Comparison of ENCODE assay signal across 10 mouse cellular contexts in the genomic region with DNA sequence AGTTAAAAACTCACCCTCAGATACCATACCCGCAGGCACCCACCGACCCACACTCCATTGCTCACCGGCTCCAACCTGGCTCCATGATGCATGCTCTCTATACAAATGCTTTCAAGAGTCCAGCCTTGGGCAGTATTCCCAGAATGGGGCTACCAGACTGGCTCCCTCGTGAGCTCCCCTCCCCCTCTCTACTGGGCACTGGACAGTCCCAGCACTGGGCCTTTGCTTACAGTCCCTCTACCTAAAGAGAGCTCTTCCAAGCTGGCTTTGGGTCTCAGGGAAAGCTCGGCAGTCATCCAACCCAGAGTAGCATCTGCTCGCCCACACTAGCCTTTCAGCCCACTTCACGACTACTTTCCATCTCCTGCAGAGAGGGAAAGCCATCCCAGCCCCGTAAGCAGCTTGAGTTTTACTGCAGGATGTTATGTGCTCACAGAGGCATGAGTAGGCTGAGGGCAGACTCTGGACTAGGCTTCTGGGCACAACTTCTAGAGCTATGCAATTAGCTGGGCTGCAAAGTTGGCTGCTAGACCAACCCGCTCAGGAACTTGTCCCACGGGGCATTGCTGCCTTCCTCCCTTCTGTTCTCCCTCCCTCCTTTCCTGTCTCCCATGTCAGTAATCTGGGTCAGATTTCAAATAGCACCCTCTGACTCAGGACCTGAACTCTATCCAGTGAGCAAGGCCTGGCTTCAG. TPM values are rescaled to one million over a fixed set of nuclear protein-coding genes. Genes with fewer than 3 reads are reported as not detected.
DNase-seq lines count a peak whose midpoint lies in the region; ATAC-seq lines count a peak whose summit lies in the region.
"Had no signal": no experiment of that assay in that cellular context is flagged by ENCODE, and none has a peak within 500 bp of the region (broad histone marks: within the 10 kb centered on the region; RNA-seq: fewer than 3 reads in every experiment).

No protein-coding gene starts in this region.

- no peak overlapping the region for H3K9ac ChIP-seq in heart, embryonic 16.5 days (ENCODE audit: low read length)
- H3K9ac ChIP-seq in heart, embryonic 12.5 days = no peak overlapping the region
- H3K9ac ChIP-seq in limb, embryonic 13.5 days = no peak overlapping the region
- H3K9ac ChIP-seq in neural tube, embryonic 15.5 days (replicated peaks) = no peak overlapping the region
- no peak overlapping the region for H3K9ac ChIP-seq in midbrain, embryonic 14.5 days (replicated peaks; ENCODE audit: low read length)
- H3K9ac ChIP-seq: embryonic facial prominence, embryonic 13.5 days had no signal

- peaks cover 45% of the 10 kb centered on the region for H3K4me1 ChIP-seq in heart, embryonic 16.5 days (ENCODE audit: control insufficient read depth, insufficient read depth, low read length)
- peaks cover 97% of the 10 kb centered on the region for H3K4me1 ChIP-seq in heart, embryonic 12.5 days (replicated peaks)
- H3K4me1 ChIP-seq in limb, embryonic 13.5 days = peaks cover 54% of the 10 kb centered on the region
- no peaks in the 10 kb centered on the region; the same call in 1 of the 2 replicates for H3K4me1 ChIP-seq in neural tube, embryonic 15.5 days
- H3K4me1 ChIP-seq in midbrain, embryonic 14.5 days (ENCODE audit: control insufficient read depth, insufficient read depth, low read length) = peaks cover 5% of the 10 kb centered on the region; the same call in 1 of the 2 replicates

- ATAC-seq in heart, embryonic 16.5 days (replicated peaks; ENCODE audit: extremely low read depth, insufficient read depth, low FRiP score) = 0 out of 2 replicates have a peak, but pooled peaks have one; percentile 23
- no peak for ATAC-seq in heart, embryonic 12.5 days (ENCODE audit: insufficient number of reproducible peaks, low FRiP score)
- no peak for ATAC-seq in limb, embryonic 13.5 days (ENCODE audit: low FRiP score, low read depth)
- ATAC-seq in neural tube, embryonic 15.5 days (ENCODE audit: low FRiP score) = no peak
- no peak for ATAC-seq in midbrain, embryonic 14.5 days (ENCODE audit: low FRiP score, low TSS enrichment)

- H3K36me3 ChIP-seq in heart, embryonic 16.5 days (ENCODE audit: control insufficient read depth, insufficient read depth) = no peaks in the 10 kb centered on the region
- no peaks in the 10 kb centered on the region for H3K36me3 ChIP-seq in heart, embryonic 12.5 days
- no peaks in the 10 kb centered on the region for H3K36me3 ChIP-seq in limb, embryonic 13.5 days
- H3K36me3 ChIP-seq in neural tube, embryonic 15.5 days = no peaks in the 10 kb centered on the region
- no peaks in the 10 kb centered on the region for H3K36me3 ChIP-seq in midbrain, embryonic 14.5 days (ENCODE audit: control insufficient read depth, insufficient read depth, low read length)
- H3K36me3 ChIP-seq: embryonic facial prominence, embryonic 13.5 days had no signal

- no peak overlapping the region for H3K4me2 ChIP-seq in heart, embryonic 16.5 days (ENCODE audit: low read depth, low read length)
- H3K4me2 ChIP-seq in heart, embryonic 12.5 days = no peak overlapping the region
- no peak overlapping the region for H3K4me2 ChIP-seq in limb, embryonic 13.5 days (replicated peaks)
- no peak overlapping the region for H3K4me2 ChIP-seq in neural tube, embryonic 15.5 days
- H3K4me2 ChIP-seq in midbrain, embryonic 14.5 days (ENCODE audit: low read length) = no peak overlapping the region
- H3K4me2 ChIP-seq: embryonic facial prominence, embryonic 13.5 days had no signal

- no peaks in the 10 kb centered on the region for H3K27me3 ChIP-seq in heart, embryonic 16.5 days (ENCODE audit: control insufficient read depth, insufficient read depth, low read length)
- no peaks in the 10 kb centered on the region for H3K27me3 ChIP-seq in heart, embryonic 12.5 days (replicated peaks)
- H3K27me3 ChIP-seq in limb, embryonic 13.5 days = no peaks in the 10 kb centered on the region
- no peaks in the 10 kb centered on the region for H3K27me3 ChIP-seq in neural tube, embryonic 15.5 days (replicated peaks)
- H3K27me3 ChIP-seq in midbrain, embryonic 14.5 days (ENCODE audit: control insufficient read depth, insufficient read depth, low read length) = no peaks in the 10 kb centered on the region
- H3K27me3 ChIP-seq: embryonic facial prominence, embryonic 13.5 days had no signal

- peak; percentile 89 for DNase-seq in 3T3-L1 (ENCODE audit: low read depth, low spot score)
- DNase-seq in fibroblast of lung, adult 2 months (ENCODE audit: low read depth) = peak; percentile 76
- DNase-seq in MN1 (ENCODE audit: low spot score) = no peak
- DNase-seq in midbrain, embryonic 14.5 days = no peak
- DNase-seq: thymus, postnatal 14 days had no signal

- 75% methylated on average over 10 of the region's 10 CpGs for WGBS in heart, embryonic 16.5 days
- WGBS in heart, embryonic 12.5 days = 77% methylated on average over 10 of the region's 10 CpGs
- 55% methylated on average over 10 of the region's 10 CpGs for WGBS in limb, embryonic 13.5 days
- WGBS in neural tube, embryonic 15.5 days = 66% methylated on average over 10 of the region's 10 CpGs
- WGBS in midbrain, embryonic 14.5 days = 83% methylated on average over 10 of the region's 10 CpGs

- H3K27ac ChIP-seq in heart, embryonic 16.5 days (ENCODE audit: low read length) = peak overlapping the region; percentile 6; the same call in 1 of the 2 replicates
- H3K27ac ChIP-seq in heart, embryonic 12.5 days (ENCODE audit: poor library complexity, severe bottlenecking) = no peak overlapping the region
- H3K27ac ChIP-seq in limb, embryonic 13.5 days = peak overlapping the region; percentile 48; the same call in 1 of the 2 replicates
- no peak overlapping the region for H3K27ac ChIP-seq in neural tube, embryonic 15.5 days (replicated peaks)
- no peak overlapping the region for H3K27ac ChIP-seq in midbrain, embryonic 14.5 days (replicated peaks; ENCODE audit: low read depth, low read length)
- H3K27ac ChIP-seq: embryonic facial prominence, embryonic 13.5 days had no signal

- H3K4me3 ChIP-seq in heart, embryonic 16.5 days (ENCODE audit: low read length) = no peak overlapping the region
- no peak overlapping the region for H3K4me3 ChIP-seq in heart, embryonic 12.5 days
- H3K4me3 ChIP-seq in limb, embryonic 13.5 days = no peak overlapping the region
- H3K4me3 ChIP-seq in neural tube, embryonic 15.5 days (replicated peaks) = no peak overlapping the region
- H3K4me3 ChIP-seq in midbrain, embryonic 14.5 days (replicated peaks; ENCODE audit: low read depth, low read length) = no peak overlapping the region
- H3K4me3 ChIP-seq: embryonic facial prominence, embryonic 13.5 days had no signal

- no peaks in the 10 kb centered on the region for H3K9me3 ChIP-seq in heart, embryonic 16.5 days (replicated peaks; ENCODE audit: control insufficient read depth, low read length)
- no peaks in the 10 kb centered on the region for H3K9me3 ChIP-seq in heart, embryonic 12.5 days (replicated peaks)
- no peaks in the 10 kb centered on the region for H3K9me3 ChIP-seq in limb, embryonic 13.5 days
- no peaks in the 10 kb centered on the region for H3K9me3 ChIP-seq in neural tube, embryonic 15.5 days (replicated peaks)
- H3K9me3 ChIP-seq in midbrain, embryonic 14.5 days (ENCODE audit: control insufficient read depth, low read length) = no peaks in the 10 kb centered on the region
- H3K9me3 ChIP-seq: embryonic facial prominence, embryonic 13.5 days had no signal

RNA-seq across cellular contexts. Expression of gene Spon2, which starts 2.2 kb away (rescaled TPM):
- 67.2 and 71.5 TPM in 2 replicates for polyA plus RNA-seq in heart, embryonic 16.5 days (2015; fragmentation: Nextera tagmentation; extraction: Ambion mirVana)
- 75.6 and 76.5 TPM in 2 replicates for polyA plus RNA-seq in heart, embryonic 12.5 days (2016; fragmentation: Nextera tagmentation; extraction: Ambion mirVana)
- 6.8 and 7.4 TPM in 2 replicates for polyA plus RNA-seq in limb, embryonic 13.5 days (2015; fragmentation: Nextera tagmentation; extraction: Ambion mirVana)
- polyA plus RNA-seq in neural tube, embryonic 15.5 days (2015; fragmentation: Nextera tagmentation; extraction: Ambion mirVana) = 2.8 and 6.7 TPM in 2 replicates
- 0.50 and 1.6 TPM in 2 replicates for polyA plus RNA-seq in midbrain, embryonic 14.5 days (2014; fragmentation: Nextera tagmentation; extraction: Ambion mirVana)

RNA-seq across cellular contexts. Expression of gene Ctbp1, which starts 54.3 kb away (rescaled TPM):
- polyA plus RNA-seq in heart, embryonic 16.5 days (2015; fragmentation: Nextera tagmentation; extraction: Ambion mirVana) = 228 and 234 TPM in 2 replicates
- polyA plus RNA-seq in heart, embryonic 12.5 days (2016; fragmentation: Nextera tagmentation; extraction: Ambion mirVana) = 250 and 251 TPM in 2 replicates
- 341 and 368 TPM in 2 replicates for polyA plus RNA-seq in limb, embryonic 13.5 days (2015; fragmentation: Nextera tagmentation; extraction: Ambion mirVana)
- polyA plus RNA-seq in neural tube, embryonic 15.5 days (2015; fragmentation: Nextera tagmentation; extraction: Ambion mirVana) = 426 and 445 TPM in 2 replicates
- 578 and 581 TPM in 2 replicates for polyA plus RNA-seq in midbrain, embryonic 14.5 days (2014; fragmentation: Nextera tagmentation; extraction: Ambion mirVana)

Comparison
In these comparisons a context has a peak if more than half of its experiments do, and no peak if none do; other contexts are left out.
1. H3K27ac ChIP-seq: peak in heart, embryonic 16.5 days (single experiment) and limb, embryonic 13.5 days (single experiment); none in heart, embryonic 12.5 days (single experiment), neural tube, embryonic 15.5 days (single experiment) and midbrain, embryonic 14.5 days (single experiment).
2. DNase-seq: peak in 3T3-L1 (single experiment) and fibroblast of lung, adult 2 months (single experiment); none in MN1 (single experiment) and midbrain, embryonic 14.5 days (single experiment).